Comparison of ENCODE assay signal across 8 mouse cellular contexts in the genomic region with DNA sequence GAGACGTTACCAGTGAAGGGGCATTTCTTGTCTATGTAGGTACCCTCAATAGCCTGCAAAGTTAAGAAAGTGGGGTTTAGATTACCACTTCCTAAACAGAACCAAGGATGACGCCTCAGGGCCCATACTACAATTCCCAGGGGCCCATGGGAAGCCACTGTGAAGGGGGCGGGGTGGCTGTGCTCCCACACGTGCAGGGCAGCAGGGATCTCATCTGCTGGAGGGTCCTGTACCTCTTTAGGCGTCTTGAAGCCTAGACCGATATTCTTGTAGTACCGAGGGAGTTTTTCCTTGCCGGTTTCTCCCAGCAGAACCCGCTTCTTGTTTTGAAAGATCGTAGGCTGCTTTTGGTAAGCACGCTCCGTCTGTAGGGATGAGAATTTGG. TPM values are rescaled to one million over a fixed set of nuclear protein-coding genes. Genes with fewer than 3 reads are reported as not detected.
A peak's percentile ranks its signal among the peaks of the same experiment; 100 is the strongest.
DNase-seq lines count a peak whose midpoint lies in the region; ATAC-seq and TF ChIP-seq lines count a peak whose summit lies in the region.

No protein-coding gene starts in this region.

- H3K27me3 ChIP-seq in megakaryocyte, embryonic 14.5 days (replicated peaks) = no peaks in the 10 kb centered on the region
- H3K27me3 ChIP-seq in hindbrain, embryonic 10.5 days (ENCODE audit: insufficient read depth, poor library complexity, severe bottlenecking) = no peaks in the 10 kb centered on the region
- H3K27me3 ChIP-seq in liver, postnatal 0 days (ENCODE audit: insufficient read depth, low read length) = no peaks in the 10 kb centered on the region
- H3K27me3 ChIP-seq in stomach, postnatal 0 days (ENCODE audit: control insufficient read depth, insufficient read depth, low read length) = no peaks in the 10 kb centered on the region

- peak overlapping the region; percentile 99 for H3K4me3 ChIP-seq in megakaryocyte, embryonic 14.5 days (replicated peaks)
- H3K4me3 ChIP-seq in bone marrow macrophage, adult 2 months (ENCODE audit: insufficient read depth, low read length) = peak overlapping the region; percentile 87
- H3K4me3 ChIP-seq in hindbrain, embryonic 10.5 days = peak overlapping the region; percentile 90
- H3K4me3 ChIP-seq in liver, postnatal 0 days (ENCODE audit: low read depth, low read length) = peak overlapping the region; percentile 78
- peak overlapping the region; percentile 94 for H3K4me3 ChIP-seq in stomach, postnatal 0 days (ENCODE audit: low read depth, low read length)

- peak overlapping the region; percentile 89 for H3K4me2 ChIP-seq in liver, postnatal 0 days (ENCODE audit: low read depth, low read length)
- peak overlapping the region; percentile 81 for H3K4me2 ChIP-seq in stomach, postnatal 0 days (replicated peaks; ENCODE audit: low read depth)

- H3K36me3 ChIP-seq in megakaryocyte, embryonic 14.5 days (replicated peaks; ENCODE audit: low read length) = peaks cover 77% of the 10 kb centered on the region
- H3K36me3 ChIP-seq in hindbrain, embryonic 10.5 days = peaks cover 84% of the 10 kb centered on the region
- H3K36me3 ChIP-seq in liver, postnatal 0 days (replicated peaks; ENCODE audit: insufficient read depth, low read length) = peaks cover 56% of the 10 kb centered on the region
- peaks cover 29% of the 10 kb centered on the region for H3K36me3 ChIP-seq in stomach, postnatal 0 days (ENCODE audit: control insufficient read depth, insufficient read depth, low read length)

- 26% methylated on average over 12 of the region's 12 CpGs for WGBS in hindbrain, embryonic 10.5 days
- 12% methylated on average over 12 of the region's 12 CpGs for WGBS in liver, postnatal 0 days (ENCODE audit: insufficient replicate concordance)
- whole genome bisulfite sequencing in stomach, postnatal 0 days = 14% methylated on average over 12 of the region's 12 CpGs

- H3K9me3 ChIP-seq in megakaryocyte, embryonic 14.5 days = no peaks in the 10 kb centered on the region
- no peaks in the 10 kb centered on the region for H3K9me3 ChIP-seq in hindbrain, embryonic 10.5 days
- no peaks in the 10 kb centered on the region for H3K9me3 ChIP-seq in liver, postnatal 0 days (ENCODE audit: low read length)
- H3K9me3 ChIP-seq in stomach, postnatal 0 days (ENCODE audit: control insufficient read depth, low read length) = no peaks in the 10 kb centered on the region

- DNase-seq in hindbrain, embryonic 10.5 days (ENCODE audit: low spot score) = no peak
- DNase-seq in liver, postnatal 0 days = peak; percentile 72
- peak; percentile 68 for DNase-seq in stomach, postnatal 0 days (ENCODE audit: low spot score)
- no peak for DNase-seq in layer of hippocampus, adult 9-10 months (ENCODE audit: low spot score)

- TF ChIP-seq EP300 in liver, postnatal 0 days (IDR thresholded peaks at IDR 0.05; ENCODE audit: low read depth) = no peak
- no peak for TF ChIP-seq EP300 in stomach, postnatal 0 days (optimal IDR thresholded peaks at IDR 0.05)

- peak overlapping the region; percentile 93 for H3K9ac ChIP-seq in liver, postnatal 0 days (replicated peaks)
- H3K9ac ChIP-seq in stomach, postnatal 0 days (ENCODE audit: low read length) = peak overlapping the region; percentile 94

- H3K4me1 ChIP-seq in megakaryocyte, embryonic 14.5 days = peaks cover 78% of the 10 kb centered on the region
- H3K4me1 ChIP-seq in bone marrow macrophage, adult 2 months (ENCODE audit: control insufficient read depth, insufficient read depth, low read length) = peaks cover 23% of the 10 kb centered on the region
- peaks cover 55% of the 10 kb centered on the region for H3K4me1 ChIP-seq in hindbrain, embryonic 10.5 days (replicated peaks)
- H3K4me1 ChIP-seq in liver, postnatal 0 days (ENCODE audit: insufficient read depth) = peaks cover 50% of the 10 kb centered on the region
- 0 out of 2 replicates have a peak, but pooled peaks cover 5% of the 10 kb centered on the region for H3K4me1 ChIP-seq in stomach, postnatal 0 days (replicated peaks; ENCODE audit: control insufficient read depth, insufficient read depth)

- peak overlapping the region; percentile 78 for H3K27ac ChIP-seq in bone marrow macrophage, adult 2 months (ENCODE audit: insufficient read depth, low read depth, low read length)
- peak overlapping the region; percentile 99 for H3K27ac ChIP-seq in hindbrain, embryonic 10.5 days
- peak overlapping the region; percentile 89 for H3K27ac ChIP-seq in liver, postnatal 0 days (ENCODE audit: low read depth)
- H3K27ac ChIP-seq in stomach, postnatal 0 days (replicated peaks) = peak overlapping the region; percentile 93; the same call in 1 of the 2 replicates

- TF ChIP-seq POLR2A in bone marrow macrophage, adult 2 months (IDR thresholded peaks at IDR 0.05; ENCODE audit: borderline replicate concordance, low read depth, low read length) = no peak

- no peak for TF ChIP-seq CTCF in bone marrow macrophage, adult 2 months (IDR thresholded peaks at IDR 0.05; ENCODE audit: low read depth, low read length)
- TF ChIP-seq CTCF in liver, postnatal 0 days (IDR thresholded peaks at IDR 0.05; ENCODE audit: low read depth) = no peak
- TF ChIP-seq CTCF in stomach, postnatal 0 days (IDR thresholded peaks at IDR 0.05; ENCODE audit: low read depth) = no peak

- no peak for ATAC-seq in megakaryocyte, adult 5-6 weeks (ENCODE audit: poor library complexity, severe bottlenecking)
- no peak for ATAC-seq in liver, postnatal 0 days
- no peak for ATAC-seq in stomach, postnatal 0 days (ENCODE audit: low FRiP score, low TSS enrichment)
- ATAC-seq in activated CD4-positive, CD25-positive, alpha-beta regulatory T cell, adult 4 months = no peak

RNA-seq across cellular contexts. Expression of a gene that starts 1.1 kb away (rescaled TPM):
- polyA plus RNA-seq in megakaryocyte, embryonic 14.5 days (2012; ENCODE audit: insufficient read depth, low replicate concordance) = 39.7 and 217 TPM in 2 replicates
- total RNA-seq in megakaryocyte, adult 5-6 weeks (2015) = 2,516 and 2,663 TPM in 2 replicates
- total RNA-seq in megakaryocyte, adult 5-6 weeks (2017) = 1,201 and 1,233 TPM in 2 replicates
- 1,675 and 1,722 TPM in 2 replicates for polyA plus RNA-seq in bone marrow macrophage, adult 2 months (2012; ENCODE audit: insufficient read depth, insufficient read length, missing spikeins)
- polyA plus RNA-seq in hindbrain, embryonic 10.5 days (2016; fragmentation: Nextera tagmentation; extraction: Ambion mirVana) = 1,526 and 1,700 TPM in 2 replicates
- 681 and 696 TPM in 2 replicates for polyA plus RNA-seq in liver, postnatal 0 days (2015; fragmentation: Nextera tagmentation; extraction: Ambion mirVana)
- polyA plus RNA-seq in stomach, postnatal 0 days (2015; fragmentation: Nextera tagmentation; extraction: Ambion mirVana) = 1,142 and 1,191 TPM in 2 replicates
- polyA plus RNA-seq in activated CD4-positive, CD25-positive, alpha-beta regulatory T cell, adult 4 months (2017; shearing (Covaris generic)) = 1,000 to 10,000 TPM; 4,562 to 5,652 TPM

RNA-seq across cellular contexts. Expression of a gene that starts 5.4 kb away (rescaled TPM):
- polyA plus RNA-seq in megakaryocyte, embryonic 14.5 days (2012; ENCODE audit: insufficient read depth, low replicate concordance) = 3,981 and 5,869 TPM in 2 replicates
- total RNA-seq in megakaryocyte, adult 5-6 weeks (2015) = 1,652 and 1,953 TPM in 2 replicates
- total RNA-seq in megakaryocyte, adult 5-6 weeks (2017) = 2,014 and 2,240 TPM in 2 replicates
- polyA plus RNA-seq in bone marrow macrophage, adult 2 months (2012; ENCODE audit: insufficient read depth, insufficient read length, missing spikeins) = 1,569 and 1,898 TPM in 2 replicates
- 1,174 and 1,234 TPM in 2 replicates for polyA plus RNA-seq in hindbrain, embryonic 10.5 days (2016; fragmentation: Nextera tagmentation; extraction: Ambion mirVana)
- 938 and 993 TPM in 2 replicates for polyA plus RNA-seq in liver, postnatal 0 days (2015; fragmentation: Nextera tagmentation; extraction: Ambion mirVana)
- polyA plus RNA-seq in stomach, postnatal 0 days (2015; fragmentation: Nextera tagmentation; extraction: Ambion mirVana) = 1,442 and 1,485 TPM in 2 replicates
- 1,000 to 10,000 TPM; 7,090 to 8,122 TPM for polyA plus RNA-seq in activated CD4-positive, CD25-positive, alpha-beta regulatory T cell, adult 4 months (2017; shearing (Covaris generic))

RNA-seq across cellular contexts. Expression of a gene that starts 12.9 kb away (rescaled TPM):
- polyA plus RNA-seq in megakaryocyte, embryonic 14.5 days (2012; ENCODE audit: insufficient read depth, low replicate concordance) = 2.1 and 9.4 TPM in 2 replicates
- not detected in 2 replicates for total RNA-seq in megakaryocyte, adult 5-6 weeks (2015)
- not detected in 2 replicates for total RNA-seq in megakaryocyte, adult 5-6 weeks (2017)
- polyA plus RNA-seq in bone marrow macrophage, adult 2 months (2012; ENCODE audit: insufficient read depth, insufficient read length, missing spikeins) = not detected in 2 replicates
- polyA plus RNA-seq in hindbrain, embryonic 10.5 days (2016; fragmentation: Nextera tagmentation; extraction: Ambion mirVana) = 0.13 and 0.15 TPM in 2 replicates
- polyA plus RNA-seq in liver, postnatal 0 days (2015; fragmentation: Nextera tagmentation; extraction: Ambion mirVana) = 0.27 and 0.70 TPM in 2 replicates
- 0.17 and 1.1 TPM in 2 replicates for polyA plus RNA-seq in stomach, postnatal 0 days (2015; fragmentation: Nextera tagmentation; extraction: Ambion mirVana)
- polyA plus RNA-seq in activated CD4-positive, CD25-positive, alpha-beta regulatory T cell, adult 4 months (2017; shearing (Covaris generic)) = not detected

RNA-seq across cellular contexts. Expression of a gene that starts 13.1 kb away (rescaled TPM):
- 78.6 and 81.1 TPM in 2 replicates for polyA plus RNA-seq in megakaryocyte, embryonic 14.5 days (2012; ENCODE audit: insufficient read depth, low replicate concordance)
- total RNA-seq in megakaryocyte, adult 5-6 weeks (2015) = 22.7 and 29.0 TPM in 2 replicates
- 17.4 and 17.6 TPM in 2 replicates for total RNA-seq in megakaryocyte, adult 5-6 weeks (2017)
- 28.2 and 30.8 TPM in 2 replicates for polyA plus RNA-seq in bone marrow macrophage, adult 2 months (2012; ENCODE audit: insufficient read depth, insufficient read length, missing spikeins)
- 0.85 and 2.0 TPM in 2 replicates for polyA plus RNA-seq in hindbrain, embryonic 10.5 days (2016; fragmentation: Nextera tagmentation; extraction: Ambion mirVana)
- polyA plus RNA-seq in liver, postnatal 0 days (2015; fragmentation: Nextera tagmentation; extraction: Ambion mirVana) = 2.0 and 2.3 TPM in 2 replicates
- polyA plus RNA-seq in stomach, postnatal 0 days (2015; fragmentation: Nextera tagmentation; extraction: Ambion mirVana) = 2.2 and 2.3 TPM in 2 replicates
- polyA plus RNA-seq in activated CD4-positive, CD25-positive, alpha-beta regulatory T cell, adult 4 months (2017; shearing (Covaris generic)) = 100 to 1,000 TPM; 118 to 125 TPM

RNA-seq across cellular contexts. Expression of a gene that starts 19.5 kb away (rescaled TPM):
- 28.9 and 70.0 TPM in 2 replicates for polyA plus RNA-seq in megakaryocyte, embryonic 14.5 days (2012; ENCODE audit: insufficient read depth, low replicate concordance)
- 22.0 and 22.5 TPM in 2 replicates for total RNA-seq in megakaryocyte, adult 5-6 weeks (2015)
- total RNA-seq in megakaryocyte, adult 5-6 weeks (2017) = 64.1 and 69.0 TPM in 2 replicates
- polyA plus RNA-seq in bone marrow macrophage, adult 2 months (2012; ENCODE audit: insufficient read depth, insufficient read length, missing spikeins) = 149 and 150 TPM in 2 replicates
- 9.9 and 13.1 TPM in 2 replicates for polyA plus RNA-seq in hindbrain, embryonic 10.5 days (2016; fragmentation: Nextera tagmentation; extraction: Ambion mirVana)
- polyA plus RNA-seq in liver, postnatal 0 days (2015; fragmentation: Nextera tagmentation; extraction: Ambion mirVana) = 150 and 154 TPM in 2 replicates
- polyA plus RNA-seq in stomach, postnatal 0 days (2015; fragmentation: Nextera tagmentation; extraction: Ambion mirVana) = 76.1 and 76.9 TPM in 2 replicates
- 1 to 10 TPM in 1 of 2 experiments, under 1 TPM in 1; 0.78 to 1.1 TPM for polyA plus RNA-seq in activated CD4-positive, CD25-positive, alpha-beta regulatory T cell, adult 4 months (2017; shearing (Covaris generic))

Comparison
In these comparisons a context has a peak if more than half of its experiments do, and no peak if none do; other contexts are left out.
1. DNase-seq: peak in liver, postnatal 0 days (single experiment) and stomach, postnatal 0 days (single experiment); none in hindbrain, embryonic 10.5 days (single experiment) and layer of hippocampus, adult 9-10 months (single experiment).
2. Peak in every context shown above with its lines, with median percentiles within 50 percentile points of each other: H3K4me3 ChIP-seq and H3K27ac ChIP-seq.